Mouse (Mus musculus) heart, adult 11 months (tissue): Measurements from ENCODE around the gene Tubb3.
A peak's percentile ranks its signal among the peaks of the same experiment; 100 is the strongest.
"Not testable (repeated sequence)": the region's sequence is repeated elsewhere in the genome, so short reads cannot be mapped to it uniquely, and the experiment has no call there.

Experiments
- DNase-seq: peaks from one replicate; pipeline ENCODE4 v3.0.0; 2022

Tubb3 gene

GRCm38 (mm10) chr8:123433241-123433974, 22.2 kb downstream of the Tubb3 start:
- not testable (repeated sequence) for DNase-seq

- DNase-seq = no peak
Observed at GRCm38 (mm10) chr8:123441788-123442187, 30.6 kb downstream of the Tubb3 start.

- DNase-seq = no peak
Observed at GRCm38 (mm10) chr8:123442351-123442750, 31.1 kb downstream of the Tubb3 start.

- peak; percentile 99 for DNase-seq
Observed at GRCm38 (mm10) chr8:123442871-123443575, 31.8 kb downstream of the Tubb3 start.

- DNase-seq = no peak
Observed at GRCm38 (mm10) chr8:123443576-123443921, 32.3 kb downstream of the Tubb3 start.

- DNase-seq = no peak
Observed at GRCm38 (mm10) chr8:123444131-123444530, 32.9 kb downstream of the Tubb3 start.

- DNase-seq = no peak
Observed at GRCm38 (mm10) chr8:123445981-123446380, 34.8 kb downstream of the Tubb3 start.

- peak; percentile 92 for DNase-seq
Observed at GRCm38 (mm10) chr8:123446799-123447198, 35.6 kb downstream of the Tubb3 start.

- no peak for DNase-seq
Observed at GRCm38 (mm10) chr8:123450783-123451182, 39.6 kb downstream of the Tubb3 start.

GRCm38 (mm10) chr8:123451747-123452146, 40.5 kb downstream of the Tubb3 start:
- not testable (repeated sequence) for DNase-seq

GRCm38 (mm10) chr8:123452149-123452548, 40.9 kb downstream of the Tubb3 start:
- DNase-seq = no peak

GRCm38 (mm10) chr8:123453291-123453690, 42.1 kb downstream of the Tubb3 start:
- no peak for DNase-seq

- no peak for DNase-seq
Observed at GRCm38 (mm10) chr8:123453951-123454350, 42.7 kb downstream of the Tubb3 start.

GRCm38 (mm10) chr8:123454559-123454958, 43.3 kb downstream of the Tubb3 start:
- DNase-seq = no peak

- DNase-seq = no peak
Observed at GRCm38 (mm10) chr8:123463651-123464050, 52.4 kb downstream of the Tubb3 start.

GRCm38 (mm10) chr8:123467476-123467875, 56.3 kb downstream of the Tubb3 start:
- no peak for DNase-seq
